Mouse (Mus musculus): ENCODE data around the gene Macrod2.

GRCm38 (mm10) chr2:140926922-140927321 is 531.8 kb downstream of the Macrod2 start:
- TF ChIP-seq CTCF (IDR thresholded peaks at IDR 0.05; ENCODE audit: insufficient read depth, low read depth, low read length), result no peak
- no peak for TF ChIP-seq POLR2A (IDR thresholded peaks at IDR 0.05; ENCODE audit: insufficient read depth, low read depth, low read length)
